Mouse (Mus musculus): Measurements from ENCODE around the gene Me1.
A peak's percentile ranks its signal among the peaks of the same experiment; 100 is the strongest.

Gene Me1

DNA sequence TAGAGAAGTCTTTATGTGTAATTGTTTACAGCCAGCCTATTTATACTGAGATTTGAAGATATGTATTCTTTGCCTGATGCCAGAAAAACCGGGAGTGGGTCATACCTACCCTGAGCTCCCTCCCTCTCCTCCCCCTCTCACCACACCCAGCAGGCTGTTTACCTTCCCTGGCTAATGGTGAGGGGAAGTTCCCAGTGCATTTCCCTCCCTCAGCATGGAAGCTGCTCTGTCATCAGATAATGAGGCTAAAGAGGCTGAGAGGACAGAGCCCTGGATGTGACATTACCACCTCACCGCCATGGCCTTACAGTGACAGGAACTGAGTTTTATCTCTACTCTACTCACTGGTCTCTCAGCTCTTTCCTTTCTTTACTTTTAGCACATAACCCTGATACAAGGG, 6.1 kb upstream of the Me1 start:
- no peak for DNase-seq

- DNase-seq, result no peak
Measured at GRCm38 (mm10) chr9:86701264-86701663, 5.5 kb upstream of the Me1 start.

DNA sequence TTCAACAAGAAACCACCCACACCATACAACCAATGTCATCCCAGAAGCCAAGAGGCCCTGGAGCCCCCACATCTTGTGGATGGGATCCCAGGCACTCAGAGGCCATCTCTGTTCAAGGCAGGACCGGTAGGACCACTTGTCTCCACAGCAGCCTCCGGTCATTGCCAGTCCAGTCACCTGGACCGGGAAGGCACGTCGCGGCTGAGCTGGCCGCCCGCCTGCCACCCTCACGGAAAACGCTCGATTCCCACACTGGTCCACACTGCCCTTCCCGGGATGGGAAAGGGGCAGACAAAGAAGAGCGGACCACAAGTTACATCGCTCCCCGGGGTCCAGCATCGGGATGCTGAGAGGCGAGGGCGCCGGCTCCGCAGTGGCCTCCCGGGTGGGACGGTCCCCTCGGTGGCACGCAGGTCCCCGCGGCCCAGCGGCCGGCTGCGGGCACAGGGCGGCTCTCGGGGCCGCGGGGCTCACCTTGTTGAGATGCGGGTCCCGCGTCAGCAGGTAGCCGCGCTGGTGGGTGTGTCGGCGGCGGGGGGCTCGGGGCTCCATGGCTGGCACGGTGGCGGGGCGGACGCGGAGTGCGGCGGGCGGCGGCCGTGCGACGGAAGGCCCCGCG, 445 bp downstream of the Me1 start:
- DNase-seq, result peak; percentile 15

DNA sequence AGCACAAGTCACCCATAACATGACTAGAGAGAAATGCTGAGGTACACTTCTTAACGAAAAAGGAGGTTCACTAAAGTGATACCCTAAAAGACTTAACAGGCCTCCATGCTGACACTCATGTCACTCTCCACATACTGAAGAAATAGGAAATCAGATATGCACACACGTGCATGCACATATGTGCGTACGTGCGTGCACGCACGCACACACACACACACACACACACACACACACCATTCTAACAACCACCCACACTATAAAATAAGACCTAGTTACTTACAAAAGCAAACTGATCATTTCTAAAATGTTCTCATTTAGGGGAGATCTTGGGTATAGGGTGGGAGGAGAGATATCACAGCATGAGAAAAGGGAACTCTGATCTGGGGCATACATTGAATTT, 1.1 kb downstream of the Me1 start:
- no peak for DNase-seq

- no peak for DNase-seq
Measured at GRCm38 (mm10) chr9:86693935-86694334, 1.8 kb downstream of the Me1 start.

GRCm38 (mm10) chr9:86692676-86693075, 3.1 kb downstream of the Me1 start:
- DNase-seq, result no peak

DNA sequence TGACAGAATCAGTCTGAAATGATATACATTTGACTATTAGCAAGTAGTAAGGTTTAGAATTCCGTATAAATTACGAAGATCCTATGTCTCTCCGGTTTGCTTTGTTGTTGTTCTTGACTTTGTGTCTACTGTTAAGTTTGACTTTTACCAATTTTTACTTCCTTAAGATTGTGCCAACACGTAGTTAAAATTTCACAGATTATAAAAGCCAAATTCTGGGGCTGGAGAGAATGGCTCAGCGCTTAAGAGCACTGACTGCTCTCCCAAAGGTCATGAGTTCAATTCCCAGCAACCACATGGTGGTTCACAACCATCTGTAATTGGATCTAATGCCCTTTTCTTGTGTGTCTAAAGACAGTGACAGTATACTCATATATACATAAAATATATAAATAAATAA, 3.5 kb downstream of the Me1 start:
- no peak for DNase-seq

GRCm38 (mm10) chr9:86691101-86691500, 4.7 kb downstream of the Me1 start:
- DNase-seq, result no peak

DNA sequence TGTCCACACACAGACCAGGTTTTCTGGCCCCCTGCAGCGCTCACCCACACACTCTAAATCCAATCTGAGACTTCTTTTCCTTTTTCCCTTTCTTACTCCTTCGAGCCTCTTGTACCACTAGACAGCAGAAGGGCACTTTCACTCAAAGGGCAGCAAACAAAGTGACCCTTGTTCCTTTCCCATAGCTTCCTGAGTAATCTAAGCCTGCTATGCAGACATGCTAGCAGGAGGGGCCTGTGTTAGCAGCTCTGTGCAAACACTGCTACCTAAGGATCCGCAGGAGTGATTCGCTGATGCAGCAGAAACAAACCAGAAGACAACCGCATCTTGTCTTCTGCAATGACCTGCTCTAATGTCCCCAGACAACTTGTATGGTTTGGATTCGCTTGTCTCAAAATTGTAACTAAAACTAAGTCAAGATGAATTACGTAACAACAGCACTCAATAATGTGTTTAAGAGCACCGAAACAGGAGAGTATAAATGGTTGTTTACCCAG, 12.0 kb downstream of the Me1 start:
- no peak for DNase-seq

DNA sequence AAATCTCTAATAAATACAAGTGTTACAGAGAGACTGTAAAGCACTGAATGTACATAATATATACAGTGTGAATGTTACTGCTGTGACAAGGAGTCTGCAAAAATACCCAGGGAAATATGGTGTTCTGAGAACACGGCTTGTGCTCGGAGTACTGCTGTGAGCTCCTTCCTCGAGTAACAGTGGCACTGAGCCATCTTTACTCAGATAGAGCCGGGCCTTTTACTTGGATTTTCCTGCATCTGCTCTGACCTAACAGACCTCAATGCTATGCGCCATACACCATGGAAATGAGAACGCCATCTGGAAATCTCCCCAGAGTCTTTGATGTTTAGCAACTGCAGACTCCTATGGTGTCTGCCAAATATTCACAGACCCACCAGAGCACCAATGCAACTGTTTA, 12.9 kb downstream of the Me1 start:
- DNase-seq, result no peak

- DNase-seq, result no peak
Measured at GRCm38 (mm10) chr9:86682278-86682677, 13.5 kb downstream of the Me1 start.

DNA sequence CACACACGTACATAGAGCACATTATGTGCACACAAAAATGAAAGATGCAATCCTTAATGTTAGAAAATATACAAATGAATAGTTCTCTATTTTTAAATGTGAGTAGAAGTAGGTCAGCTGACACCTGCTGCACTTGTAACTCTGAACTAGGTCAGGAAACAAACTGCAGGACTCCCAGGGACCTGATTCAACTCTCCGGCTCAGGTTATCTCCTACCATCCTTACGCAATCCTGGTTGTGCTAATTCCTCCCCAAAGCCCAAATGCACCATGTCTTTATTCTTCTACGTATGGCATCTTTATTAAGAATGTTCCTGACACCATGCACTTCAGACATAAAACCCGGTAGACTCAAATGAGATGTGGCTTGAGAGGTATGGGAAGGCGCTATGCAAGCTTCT, 15.3 kb downstream of the Me1 start:
- no peak for DNase-seq

GRCm38 (mm10) chr9:86679843-86680417, 15.8 kb downstream of the Me1 start:
- DNase-seq, result no peak

DNA sequence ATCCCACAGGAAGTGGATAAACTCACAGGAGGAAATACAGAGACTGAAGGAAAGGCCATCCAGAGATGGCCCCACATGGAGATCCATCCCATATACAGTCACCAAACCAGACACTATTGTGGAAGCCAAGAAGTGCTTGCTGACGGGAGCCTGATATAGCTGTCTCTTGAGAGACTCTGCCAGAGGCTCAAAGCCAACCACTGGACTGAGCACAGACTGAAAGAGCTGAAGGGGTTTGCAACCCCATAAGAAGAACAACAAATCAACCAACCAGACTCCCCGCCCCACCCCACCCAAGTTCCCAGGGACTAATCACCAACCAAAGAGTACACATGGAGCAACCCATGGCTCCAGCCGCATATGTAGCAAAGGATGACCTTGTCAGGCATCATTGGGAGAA, 19.5 kb downstream of the Me1 start:
- DNase-seq, result no peak

DNA sequence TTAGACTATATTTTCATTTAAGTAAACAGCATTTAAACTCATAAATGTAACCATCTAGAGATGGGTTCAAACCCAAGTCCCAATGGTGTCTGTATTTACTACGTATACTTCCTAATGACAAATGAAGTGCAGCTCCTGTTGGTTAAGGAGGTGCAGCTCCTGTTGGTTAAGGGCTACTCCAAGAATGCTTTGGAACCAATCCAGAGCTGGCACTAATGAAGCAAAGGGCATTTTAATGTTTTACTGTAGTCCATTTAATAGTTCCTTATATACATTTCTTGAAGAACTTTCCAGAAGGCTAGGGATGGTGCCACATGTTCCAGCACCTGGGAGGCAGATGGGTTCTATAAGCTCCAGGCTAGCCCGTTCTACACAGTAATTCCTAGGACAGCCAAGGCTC, 20.3 kb downstream of the Me1 start:
- no peak for DNase-seq

DNA sequence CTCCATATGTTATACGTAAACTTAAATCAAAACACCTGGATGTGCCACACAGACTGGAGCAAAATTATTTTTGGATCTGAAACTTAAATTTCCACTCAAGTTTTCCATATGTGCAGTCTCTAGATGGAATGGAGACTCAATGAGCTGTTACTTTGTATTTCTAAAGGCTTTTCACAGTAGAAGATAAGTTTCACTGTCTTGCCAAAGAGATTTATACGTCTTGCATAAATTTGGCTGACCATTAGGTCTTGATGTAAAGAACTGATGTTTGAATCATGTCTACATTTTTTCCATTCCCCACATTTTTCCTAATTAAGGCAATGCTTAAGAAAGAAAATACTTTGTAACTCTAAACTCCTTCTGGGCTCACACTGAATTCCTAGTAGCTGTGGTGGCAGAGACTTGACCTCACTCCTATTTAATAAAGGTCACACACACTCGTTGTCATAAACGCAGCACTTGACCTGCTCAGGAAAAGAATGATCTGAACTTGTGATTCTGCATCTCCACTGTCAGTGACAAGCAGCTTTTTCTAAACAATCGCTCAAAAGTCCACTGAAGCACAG, 22.8 kb downstream of the Me1 start:
- no peak for DNase-seq

GRCm38 (mm10) chr9:86668590-86669252, 27.0 kb downstream of the Me1 start:
- no peak for DNase-seq

- DNase-seq, result no peak
Measured at GRCm38 (mm10) chr9:86667138-86667750, 28.5 kb downstream of the Me1 start.

DNA sequence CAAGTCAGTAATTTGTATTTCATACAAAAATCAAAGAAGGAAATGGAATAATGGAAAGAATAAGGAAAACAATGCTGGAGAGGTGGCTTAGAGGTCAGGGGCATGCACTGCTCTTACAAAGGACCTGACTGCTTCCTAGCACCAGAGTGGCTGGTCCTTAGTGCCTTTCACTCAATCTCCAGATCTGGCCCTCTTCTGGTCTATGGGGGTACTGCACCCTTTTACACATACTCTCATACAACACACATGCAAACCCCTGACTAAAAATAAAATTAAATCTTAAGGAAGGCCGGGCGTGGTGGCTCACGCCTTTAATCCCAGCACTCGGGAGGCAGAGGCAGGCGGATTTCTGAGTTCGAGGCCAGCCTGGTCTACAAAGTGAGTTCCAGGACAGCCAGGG, 34.1 kb downstream of the Me1 start:
- no peak for DNase-seq

DNA sequence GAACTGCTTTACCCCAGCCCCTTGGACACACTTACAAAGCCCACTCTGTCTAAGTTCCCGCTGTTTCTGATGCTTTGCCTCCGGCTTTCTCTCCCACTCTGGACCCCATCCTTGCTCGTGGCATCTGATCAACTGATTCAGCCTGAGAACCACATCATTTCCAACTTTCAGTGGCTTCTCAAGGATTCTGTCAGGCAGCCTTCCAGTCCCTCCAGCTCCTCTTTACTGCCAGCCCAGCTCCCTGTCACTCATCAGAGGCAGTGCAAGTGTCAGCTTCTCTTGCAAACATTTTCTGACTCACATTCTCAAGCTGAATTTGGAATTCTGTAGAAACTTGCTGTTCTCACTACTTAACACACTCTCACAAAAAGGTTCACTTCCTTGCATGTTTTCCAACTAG, 34.5 kb downstream of the Me1 start:
- no peak for DNase-seq

DNA sequence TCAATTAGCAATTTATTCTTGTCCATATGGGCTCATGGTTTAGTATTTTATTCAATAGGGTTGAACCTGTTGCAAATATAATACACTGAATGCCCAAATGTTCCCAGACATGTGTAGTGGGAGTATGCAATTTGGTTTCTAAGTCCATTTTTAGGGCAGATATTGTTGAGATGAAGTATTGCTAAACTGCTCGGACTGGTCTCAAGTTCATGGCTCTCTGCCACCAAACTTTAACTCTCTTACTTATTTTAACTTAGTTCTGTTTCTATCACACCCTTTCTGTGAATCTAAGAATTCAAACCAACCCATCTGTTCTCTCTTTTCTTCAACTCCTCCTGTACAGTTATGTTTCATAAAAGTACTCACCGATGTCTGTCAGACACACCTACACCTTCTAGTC, 35.4 kb downstream of the Me1 start:
- no peak for DNase-seq

GRCm38 (mm10) chr9:86658347-86658746, 37.4 kb downstream of the Me1 start:
- no peak for DNase-seq

GRCm38 (mm10) chr9:86652194-86652593, 43.6 kb downstream of the Me1 start:
- no peak for DNase-seq

GRCm38 (mm10) chr9:86651254-86651653, 44.5 kb downstream of the Me1 start:
- no peak for DNase-seq
